ENCODE assay signal across 9 mouse cellular contexts in the genomic region with DNA sequence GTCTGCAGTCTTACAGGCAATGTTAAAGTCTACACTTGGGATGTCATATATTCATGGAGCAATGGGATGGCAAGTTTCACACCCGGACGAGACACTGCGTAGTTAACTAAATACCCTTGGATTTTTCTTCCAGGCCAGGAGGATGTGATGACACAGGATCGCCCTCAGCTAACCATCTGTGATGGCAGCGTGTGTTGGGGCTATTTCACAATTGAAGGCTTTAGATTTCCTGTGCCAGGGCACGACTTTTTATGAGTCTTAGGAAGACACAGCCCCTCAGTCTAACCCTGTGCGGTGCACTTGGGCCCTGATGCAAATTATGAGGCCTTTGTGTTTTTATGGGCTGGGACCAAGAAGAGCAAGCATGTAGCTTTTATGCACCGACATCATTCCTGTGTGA.
DNase-seq lines count a peak whose midpoint lies in the region; ATAC-seq and TF ChIP-seq lines count a peak whose summit lies in the region.
"Had no signal": no experiment of that assay in that cellular context is flagged by ENCODE, and none has a peak within 500 bp of the region (broad histone marks: within the 10 kb centered on the region; RNA-seq: fewer than 3 reads in every experiment).

No protein-coding gene starts in this region.

- ATAC-seq in kidney, postnatal 0 days (replicated peaks; ENCODE audit: low FRiP score, low read depth) = no peak
- no peak for ATAC-seq in hindbrain, embryonic 14.5 days (ENCODE audit: low FRiP score)
- ATAC-seq in midbrain, postnatal 0 days (ENCODE audit: low FRiP score) = no peak

- H3K27ac ChIP-seq in kidney, postnatal 0 days = no peak overlapping the region
- H3K27ac ChIP-seq in cortical plate, adult 2 months (ENCODE audit: insufficient read depth, low read length) = peak overlapping the region; percentile 18; the same call in 1 of the 2 replicates
- peak overlapping the region; percentile 39 for H3K27ac ChIP-seq in hindbrain, embryonic 14.5 days
- peak overlapping the region; percentile 51; the same call in 1 of the 2 replicates for H3K27ac ChIP-seq in midbrain, postnatal 0 days (ENCODE audit: low read depth, low read length)

- no peak for DNase-seq in kidney, postnatal 0 days (ENCODE audit: low spot score)
- DNase-seq in kidney, postnatal 36 days = no peak
- DNase-seq in hindbrain, embryonic 14.5 days (ENCODE audit: low spot score) = no peak
- DNase-seq in midbrain, postnatal 0 days (ENCODE audit: low spot score) = no peak
- DNase-seq in layer of hippocampus, adult 9-11 months = no peak
- DNase-seq in spleen, postnatal 36 days (ENCODE audit: low spot score in 2 of 2) = no peak
- no peak for DNase-seq in adrenal gland, postnatal 4 days (ENCODE audit: low spot score in 2 of 2)

- peak overlapping the region; percentile 96; the same call in 1 of the 2 replicates for H3K4me2 ChIP-seq in kidney, postnatal 0 days (ENCODE audit: low read length)
- H3K4me2 ChIP-seq in hindbrain, embryonic 14.5 days (replicated peaks) = peak overlapping the region; percentile 89
- H3K4me2 ChIP-seq in midbrain, postnatal 0 days (ENCODE audit: low read depth, low read length, poor library complexity, severe bottlenecking) = peak overlapping the region; percentile 97

- H3K9me3 ChIP-seq in kidney, postnatal 0 days (replicated peaks; ENCODE audit: low read length) = no peaks in the 10 kb centered on the region
- no peaks in the 10 kb centered on the region for H3K9me3 ChIP-seq in hindbrain, embryonic 14.5 days (ENCODE audit: control insufficient read depth, low read length)
- no peaks in the 10 kb centered on the region for H3K9me3 ChIP-seq in midbrain, postnatal 0 days (ENCODE audit: low read length)

- no peak for TF ChIP-seq POLR2A in cortical plate, adult 2 months (IDR thresholded peaks at IDR 0.05; ENCODE audit: extremely low read depth, insufficient read depth, low read length)

- H3K27me3 ChIP-seq in kidney, postnatal 0 days (ENCODE audit: insufficient read depth, low read length) = peaks cover 13% of the 10 kb centered on the region; the same call in 1 of the 2 replicates
- H3K27me3 ChIP-seq in hindbrain, embryonic 14.5 days (ENCODE audit: control insufficient read depth, insufficient read depth, low read length) = peaks cover 11% of the 10 kb centered on the region; the same call in 1 of the 2 replicates
- H3K27me3 ChIP-seq in midbrain, postnatal 0 days (ENCODE audit: insufficient read depth, low read length) = no peaks in the 10 kb centered on the region

- TF ChIP-seq CTCF in kidney, postnatal 0 days (IDR thresholded peaks at IDR 0.05; ENCODE audit: low read depth) = no peak
- no peak for TF ChIP-seq CTCF in cortical plate, adult 2 months (IDR thresholded peaks at IDR 0.05; ENCODE audit: extremely low read depth, insufficient read depth, low read length)
- no peak for TF ChIP-seq CTCF in midbrain, postnatal 0 days (IDR thresholded peaks at IDR 0.05)

- H3K4me3 ChIP-seq in kidney, postnatal 0 days (replicated peaks; ENCODE audit: low read depth, low read length) = 0 out of 2 replicates have a peak overlapping the region, but pooled peaks have one; percentile 44
- peak overlapping the region; percentile 53 for H3K4me3 ChIP-seq in cortical plate, adult 2 months (ENCODE audit: insufficient read depth, low read length)
- peak overlapping the region; percentile 48 for H3K4me3 ChIP-seq in hindbrain, embryonic 14.5 days (replicated peaks; ENCODE audit: low read length)
- peak overlapping the region; percentile 58 for H3K4me3 ChIP-seq in midbrain, postnatal 0 days (ENCODE audit: low read depth, low read length)
- H3K4me3 ChIP-seq: myocyte had no signal

- no peaks in the 10 kb centered on the region for H3K36me3 ChIP-seq in kidney, postnatal 0 days (ENCODE audit: insufficient read depth, low read length)
- no peaks in the 10 kb centered on the region for H3K36me3 ChIP-seq in hindbrain, embryonic 14.5 days (replicated peaks; ENCODE audit: control insufficient read depth, insufficient read depth)
- H3K36me3 ChIP-seq in midbrain, postnatal 0 days (ENCODE audit: insufficient read depth, low read length) = no peaks in the 10 kb centered on the region

- peaks cover 6% of the 10 kb centered on the region; the same call in 1 of the 2 replicates for H3K4me1 ChIP-seq in kidney, postnatal 0 days (replicated peaks; ENCODE audit: insufficient read depth, low read length)
- H3K4me1 ChIP-seq in cortical plate, adult 2 months (ENCODE audit: control insufficient read depth, insufficient read depth, low read length) = no peaks in the 10 kb centered on the region; the same call in 1 of the 2 replicates
- H3K4me1 ChIP-seq in hindbrain, embryonic 14.5 days (replicated peaks; ENCODE audit: control insufficient read depth, insufficient read depth, low read length) = peaks cover 17% of the 10 kb centered on the region
- peaks cover 12% of the 10 kb centered on the region; the same call in 1 of the 2 replicates for H3K4me1 ChIP-seq in midbrain, postnatal 0 days (ENCODE audit: insufficient read depth, low read length)

- WGBS in kidney, postnatal 0 days = 73% methylated on average over 8 of the region's 8 CpGs
- WGBS in hindbrain, embryonic 14.5 days = 55% methylated on average over 8 of the region's 8 CpGs
- 63% methylated on average over 8 of the region's 8 CpGs for WGBS in midbrain, postnatal 0 days

- H3K9ac ChIP-seq in kidney, postnatal 0 days (ENCODE audit: low read depth, low read length) = no peak overlapping the region
- peak overlapping the region; percentile 56 for H3K9ac ChIP-seq in hindbrain, embryonic 14.5 days
- peak overlapping the region; percentile 39 for H3K9ac ChIP-seq in midbrain, postnatal 0 days (replicated peaks; ENCODE audit: low read length, poor library complexity, severe bottlenecking)
